Mouse (Mus musculus) hindbrain, embryonic 10.5 days (tissue): ENCODE data around the gene 4930590J08Rik. TPM values are rescaled to one million over a fixed set of nuclear protein-coding genes. Genes with fewer than 3 reads are reported as not detected.
"Not testable (repeated sequence)": the region's sequence is repeated elsewhere in the genome, so short reads cannot be mapped to it uniquely, and the experiment has no call there.

Experiments used
- DNase-seq: peaks from one replicate; pipeline ENCODE4 v3.0.0-alpha.2; 2017; ENCODE audit warnings: low spot score
- H3K27ac ChIP-seq: fragments of 300-500 bp; sonication (generic); 2 replicates; pipeline ENCODE4 v1.5.1; 2016; ENCODE audit warnings: mild to moderate bottlenecking, moderate library complexity
- H3K27me3 ChIP-seq: fragments of 300-500 bp; sonication (generic); 2 replicates; pipeline ENCODE4 v1.6.1; 2016; ENCODE audit warnings: mild to moderate bottlenecking; ENCODE audit not compliant: poor library complexity, insufficient read depth, severe bottlenecking
- H3K36me3 ChIP-seq: fragments of 300-500 bp; sonication (generic); 2 replicates; pipeline ENCODE4 v1.6.1; 2016; ENCODE audit warnings: mild to moderate bottlenecking, moderate library complexity
- H3K4me1 ChIP-seq: fragments of 300-500 bp; sonication (generic); replicated peaks from 2 replicates; pipeline ENCODE4 v1.6.1; 2016; ENCODE audit warnings: mild to moderate bottlenecking
- H3K4me3 ChIP-seq: fragments of 300-500 bp; sonication (generic); 2 replicates; pipeline ENCODE4 v1.5.1; 2016; ENCODE audit warnings: mild to moderate bottlenecking, moderate library complexity
- H3K9me3 ChIP-seq: fragments of 300-500 bp; sonication (generic); 2 replicates; pipeline ENCODE4 v1.6.1; 2016; ENCODE audit warnings: mild to moderate bottlenecking, moderate library complexity
- WGBS: fragments of 180-500 bp; shearing (Covaris S2); methylation state at CpG from one replicate; pipeline ENCODE4 v1.1.7; 2016; 5-methylcytosine and 5-hydroxymethylcytosine counted together
- polyA plus RNA-seq: library from polyadenylated mRNA; unstranded; fragments of >200 nt; fragmentation: Nextera tagmentation; extraction: Ambion mirVana; gene quantifications from 2 replicates; pipeline ENCODE4 v1.2.1, GENCODE M21; 2016

4930590J08Rik gene
- polyA plus RNA-seq: 0.30 and 0.50 TPM in 2 replicates

- 99% methylated on average over 2 of the region's 2 CpGs for WGBS
- not testable (repeated sequence) for H3K4me3 ChIP-seq, H3K4me1 ChIP-seq, H3K9me3 ChIP-seq, H3K27me3 ChIP-seq, DNase-seq, H3K27ac ChIP-seq
- peaks cover 38% of the 10 kb centered on the region for H3K36me3 ChIP-seq
Measured at GRCm38 (mm10) chr6:91902509-91902908, at the start of gene 4930590J08Rik. Gene 4930590J08Rik, plus strand, starts transcription at chr6:91902809.

GRCm38 (mm10) chr6:91858339-91858738, 44.3 kb upstream of the 4930590J08Rik start:
- Histone ChIP-seq H3K4me3 (no peak overlapping the region), H3K27ac (no peak overlapping the region), H3K27me3 (peaks cover 10% of the 10 kb centered on the region; the same call in 1 of the 2 replicates), H3K9me3 (no peaks in the 10 kb centered on the region), H3K36me3 (no peaks in the 10 kb centered on the region), H3K4me1 (0 out of 2 replicates have a peak, but pooled peaks cover 2% of the 10 kb centered on the region)
- DNase-seq: no peak
- WGBS: 75% methylated on average over 5 of the region's 5 CpGs

- 0 out of 2 replicates have a peak, but pooled peaks cover 2% of the 10 kb centered on the region for H3K4me1 ChIP-seq
- no peak overlapping the region for H3K27ac ChIP-seq
- H3K9me3 ChIP-seq: no peaks in the 10 kb centered on the region
- DNase-seq: no peak
- H3K36me3 ChIP-seq: no peaks in the 10 kb centered on the region
- H3K4me3 ChIP-seq: no peak overlapping the region
- H3K27me3 ChIP-seq: no peaks in the 10 kb centered on the region
Measured at GRCm38 (mm10) chr6:91862848-91863247, 39.8 kb upstream of the 4930590J08Rik start.

- H3K4me1 ChIP-seq: 0 out of 2 replicates have a peak, but pooled peaks cover 2% of the 10 kb centered on the region
- no peak overlapping the region for H3K27ac ChIP-seq
- H3K36me3 ChIP-seq: no peaks in the 10 kb centered on the region
- H3K9me3 ChIP-seq: no peaks in the 10 kb centered on the region
- H3K4me3 ChIP-seq: no peak overlapping the region
- no peaks in the 10 kb centered on the region for H3K27me3 ChIP-seq
- DNase-seq: no peak
- WGBS: 76% methylated on average over 5 of the region's 5 CpGs
Measured at GRCm38 (mm10) chr6:91864595-91864994, 38.0 kb upstream of the 4930590J08Rik start.

- Histone ChIP-seq H3K27me3 (no peaks in the 10 kb centered on the region), H3K4me3 (no peak overlapping the region), H3K4me1 (0 out of 2 replicates have a peak, but pooled peaks cover 2% of the 10 kb centered on the region), H3K36me3 (no peaks in the 10 kb centered on the region), H3K27ac (no peak overlapping the region), H3K9me3 (no peaks in the 10 kb centered on the region)
- 88% methylated on average over 11 of the region's 11 CpGs for WGBS
- no peak for DNase-seq
Measured at GRCm38 (mm10) chr6:91865601-91866000, 37.0 kb upstream of the 4930590J08Rik start.

- Histone ChIP-seq H3K27me3 (peaks cover 6% of the 10 kb centered on the region), H3K27ac (no peak overlapping the region), H3K4me1 (no peaks in the 10 kb centered on the region), H3K9me3 (no peaks in the 10 kb centered on the region), H3K4me3 (no peak overlapping the region), H3K36me3 (no peaks in the 10 kb centered on the region)
- DNase-seq: no peak
- 87% methylated on average over 5 of the region's 5 CpGs for WGBS
Measured at GRCm38 (mm10) chr6:91868091-91868490, 34.5 kb upstream of the 4930590J08Rik start.

GRCm38 (mm10) chr6:91872781-91873180, 29.8 kb upstream of the 4930590J08Rik start:
- 63% methylated on average over 2 of the region's 2 CpGs for WGBS
- DNase-seq: no peak
- peaks cover 4% of the 10 kb centered on the region for H3K4me1 ChIP-seq
- H3K27me3 ChIP-seq: peaks cover 23% of the 10 kb centered on the region
- no peak overlapping the region for H3K4me3 ChIP-seq
- no peaks in the 10 kb centered on the region for H3K36me3 ChIP-seq
- no peaks in the 10 kb centered on the region for H3K9me3 ChIP-seq
- no peak overlapping the region for H3K27ac ChIP-seq

GRCm38 (mm10) chr6:91877885-91878651, 24.5 kb upstream of the 4930590J08Rik start, which contains the start of gene Ccdc174:
Gene Ccdc174, plus strand, starts transcription at chr6:91878053.
- DNase-seq: peak; percentile 95
- Histone ChIP-seq H3K27me3 (peaks cover 17% of the 10 kb centered on the region), H3K36me3 (peaks cover 32% of the 10 kb centered on the region), H3K9me3 (no peaks in the 10 kb centered on the region), H3K4me3 (peak within 1 kb of the TSS; percentile 75), H3K27ac (peak within 1 kb of the TSS; percentile 92), H3K4me1 (peaks cover 18% of the 10 kb centered on the region)
- WGBS: under 1% methylated on average over 47 of the region's 47 CpGs

- Histone ChIP-seq H3K4me3 (no peak overlapping the region), H3K27me3 (no peaks in the 10 kb centered on the region), H3K27ac (no peak overlapping the region), H3K4me1 (peaks cover 9% of the 10 kb centered on the region), H3K36me3 (peaks cover 87% of the 10 kb centered on the region), H3K9me3 (no peaks in the 10 kb centered on the region)
- no peak for DNase-seq
- 93% methylated on average over 2 of the region's 2 CpGs for WGBS
Measured at GRCm38 (mm10) chr6:91883859-91884258, 18.8 kb upstream of the 4930590J08Rik start.

GRCm38 (mm10) chr6:91889255-91889906, 13.2 kb upstream of the 4930590J08Rik start:
- WGBS: 86% methylated on average over 3 of the region's 3 CpGs
- no peaks in the 10 kb centered on the region for H3K4me1 ChIP-seq
- no peaks in the 10 kb centered on the region for H3K27me3 ChIP-seq
- DNase-seq: no peak
- H3K27ac ChIP-seq: no peak overlapping the region
- H3K36me3 ChIP-seq: peaks cover 91% of the 10 kb centered on the region
- H3K9me3 ChIP-seq: no peaks in the 10 kb centered on the region
- no peak overlapping the region for H3K4me3 ChIP-seq

GRCm38 (mm10) chr6:91890615-91891014, 12.0 kb upstream of the 4930590J08Rik start:
- WGBS: 92% methylated on average over 5 of the region's 5 CpGs

GRCm38 (mm10) chr6:91891776-91892175, 10.8 kb upstream of the 4930590J08Rik start:
- no peak overlapping the region for H3K27ac ChIP-seq
- H3K4me1 ChIP-seq: no peaks in the 10 kb centered on the region
- H3K9me3 ChIP-seq: no peaks in the 10 kb centered on the region
- peaks cover 93% of the 10 kb centered on the region for H3K36me3 ChIP-seq
- WGBS: 90% methylated on average over 2 of the region's 2 CpGs
- no peak overlapping the region for H3K4me3 ChIP-seq
- no peaks in the 10 kb centered on the region for H3K27me3 ChIP-seq
- no peak for DNase-seq

More at GRCm38 (mm10) chr6:91890615-91891014, 12.0 kb upstream of the 4930590J08Rik start:
- Histone ChIP-seq H3K9me3 (no peaks in the 10 kb centered on the region), H3K27me3 (no peaks in the 10 kb centered on the region), H3K4me1 (no peaks in the 10 kb centered on the region), H3K27ac (no peak overlapping the region), H3K4me3 (no peak overlapping the region), H3K36me3 (peaks cover 93% of the 10 kb centered on the region)
- no peak for DNase-seq

GRCm38 (mm10) chr6:91896783-91897182, 5.8 kb upstream of the 4930590J08Rik start:
- Histone ChIP-seq H3K27ac (no peak overlapping the region), H3K36me3 (peaks cover 91% of the 10 kb centered on the region), H3K4me1 (no peaks in the 10 kb centered on the region), H3K4me3 (no peak overlapping the region), H3K27me3 (no peaks in the 10 kb centered on the region), H3K9me3 (no peaks in the 10 kb centered on the region)
- WGBS: 96% methylated on average over 3 of the region's 3 CpGs
- DNase-seq: no peak
